Comparison of ENCODE assay signal across 8 mouse cellular contexts in genomic region chr12:31654197-31654964, GRCm38 (mm10). TPM values are rescaled to one million over a fixed set of nuclear protein-coding genes. Genes with fewer than 3 reads are reported as not detected.
DNase-seq lines count a peak whose midpoint lies in the region; ATAC-seq and TF ChIP-seq lines count a peak whose summit lies in the region.

TSS of gene Dus4l (minus strand) at chr12:31654826.
TSS of gene Cog5 (plus strand) at chr12:31654869.

- DNase-seq in ES-E14 (ENCODE audit: low read depth, low spot score), result peak; percentile 92
- peak; percentile 94 for DNase-seq in cerebellum, adult 11-12 months
- DNase-seq in heart, postnatal 36 days, result peak; percentile 100
- DNase-seq in layer of hippocampus, adult 8-10 months (ENCODE audit: low spot score in 2 of 2), result peak; percentile 91 to 97
- DNase-seq in ovary, adult 18-20 months (ENCODE audit: low spot score), result peak; percentile 87
- DNase-seq in thymus, postnatal 0 days (ENCODE audit: low spot score), result peak; percentile 92

- peak within 1 kb of the TSS; percentile 93 to 95 for H3K4me3 ChIP-seq in ES-E14 (ENCODE audit: insufficient read depth in 1 of 2, low read depth in 1 of 2, low read length in 2 of 2, poor library complexity in 1 of 2, severe bottlenecking in 1 of 2)
- H3K4me3 ChIP-seq in forebrain, embryonic 15.5 days, result peak within 1 kb of the TSS; percentile 82
- peak within 1 kb of the TSS; percentile 58 for H3K4me3 ChIP-seq in lung, embryonic 15.5 days

- peak within 1 kb of the TSS; percentile 51 for H3K27ac ChIP-seq in ES-E14 (ENCODE audit: insufficient read depth, low read depth, low read length, poor library complexity, severe bottlenecking)
- H3K27ac ChIP-seq in forebrain, embryonic 15.5 days (replicated peaks), result peak within 1 kb of the TSS; percentile 84
- H3K27ac ChIP-seq in lung, embryonic 15.5 days, result peak within 1 kb of the TSS; percentile 80

- peak; percentile 97 for ATAC-seq in forebrain, embryonic 15.5 days (replicated peaks)
- ATAC-seq in lung, embryonic 15.5 days (ENCODE audit: borderline replicate concordance, extremely low read depth, low FRiP score, low TSS enrichment), result peak; percentile 96

- under 1% methylated on average over 47 of the region's 47 CpGs for WGBS in forebrain, embryonic 15.5 days
- under 1% methylated on average over 47 of the region's 47 CpGs for whole genome bisulfite sequencing in lung, embryonic 15.5 days

- H3K9me3 ChIP-seq in ES-E14 (ENCODE audit: control insufficient read depth, insufficient read depth, low read depth, low read length), result no peaks in the 10 kb centered on the region
- H3K9me3 ChIP-seq in forebrain, embryonic 15.5 days, result no peaks in the 10 kb centered on the region
- no peaks in the 10 kb centered on the region for H3K9me3 ChIP-seq in lung, embryonic 15.5 days

- in situ Hi-C loops in ES-E14 (cut with MboI; ENCODE audit: low sequenced_read_pairs in 2 of 2, unreplicated experiment in 2 of 2), result no loop called here

- H3K9ac ChIP-seq in ES-E14 (ENCODE audit: insufficient read depth, low read depth, low read length, poor library complexity, severe bottlenecking), result peak within 1 kb of the TSS; percentile 90
- H3K9ac ChIP-seq in forebrain, embryonic 15.5 days (replicated peaks), result peak within 1 kb of the TSS; percentile 69
- H3K9ac ChIP-seq in lung, embryonic 15.5 days, result peak within 1 kb of the TSS; percentile 73

- H3K36me3 ChIP-seq in ES-E14 (ENCODE audit: control insufficient read depth, insufficient read depth, low read length, poor library complexity, severe bottlenecking), result no peaks in the 10 kb centered on the region
- H3K36me3 ChIP-seq in forebrain, embryonic 15.5 days, result no peaks in the 10 kb centered on the region
- no peaks in the 10 kb centered on the region for H3K36me3 ChIP-seq in lung, embryonic 15.5 days

- intact Hi-C loops in heart, postnatal 36 days (cut with DNase I), result loop anchor here (1.0 to 10.0 kb wide), 4 partner anchors 20 to 300 kb away; partner anchors contain the start of genes Bcap29, Cbll1 and Dld

- H3K4me1 ChIP-seq in ES-E14 (ENCODE audit: control insufficient read depth in 2 of 2, insufficient read depth in 2 of 2, low read length in 2 of 2, poor library complexity in 1 of 2), result no peaks in the 10 kb centered on the region
- peaks cover 12% of the 10 kb centered on the region for H3K4me1 ChIP-seq in forebrain, embryonic 15.5 days
- H3K4me1 ChIP-seq in lung, embryonic 15.5 days, result peaks cover 11% of the 10 kb centered on the region

- H3K27me3 ChIP-seq in forebrain, embryonic 15.5 days, result no peaks in the 10 kb centered on the region
- H3K27me3 ChIP-seq in lung, embryonic 15.5 days, result no peaks in the 10 kb centered on the region

- peak within 1 kb of the TSS; percentile 70 for H3K4me2 ChIP-seq in forebrain, embryonic 15.5 days (replicated peaks)
- peak within 1 kb of the TSS; percentile 62 for H3K4me2 ChIP-seq in lung, embryonic 15.5 days

TF ChIP-seq in ES-E14, 5 proteins besides CTCF, POLR2A, EP300 and RAD21:
- no peak for TF ChIP-seq MAFK (IDR thresholded peaks at IDR 0.05; ENCODE audit: insufficient read depth, low read depth, low read length)
- peak; percentile 72; the same call in 1 of the 2 replicates for TF ChIP-seq HCFC1 (IDR thresholded peaks at IDR 0.05; ENCODE audit: borderline replicate concordance, insufficient read depth, low read length)

RNA-seq across cellular contexts. Expression of gene Dus4l, which starts in this region (rescaled TPM):
- total RNA-seq in ES-E14 (2012; rRNA removed), result 8.7 and 9.1 TPM in 2 replicates
- 7.3 and 10.8 TPM in 2 replicates for polyA plus RNA-seq in forebrain, embryonic 15.5 days (2015; fragmentation: Nextera tagmentation; extraction: Ambion mirVana)
- total RNA-seq in heart, postnatal 36 days (2021), result 1 to 10 TPM; 7.2 to 7.6 TPM
- total RNA-seq in layer of hippocampus, adult 8-10 months (2022), result 10 to 100 TPM; 10.4 to 14.0 (median 11.0) TPM
- 8.8 and 9.3 TPM in 2 replicates for polyA plus RNA-seq in lung, embryonic 15.5 days (2015; fragmentation: Nextera tagmentation; extraction: Ambion mirVana)
- polyA plus RNA-seq in thymus, postnatal 0 days (2015; fragmentation: Nextera tagmentation; extraction: Ambion mirVana), result 9.7 and 11.4 TPM in 2 replicates

RNA-seq across cellular contexts. Expression of gene Cog5, which starts in this region (rescaled TPM):
- 33.3 and 37.5 TPM in 2 replicates for total RNA-seq in ES-E14 (2012; rRNA removed)
- polyA plus RNA-seq in forebrain, embryonic 15.5 days (2015; fragmentation: Nextera tagmentation; extraction: Ambion mirVana), result 24.1 and 27.2 TPM in 2 replicates
- 10 to 100 TPM; 54.1 to 57.1 TPM for total RNA-seq in heart, postnatal 36 days (2021)
- total RNA-seq in layer of hippocampus, adult 8-10 months (2022), result 10 to 100 TPM; 57.4 to 68.6 (median 67.5) TPM
- 25.9 and 26.1 TPM in 2 replicates for polyA plus RNA-seq in lung, embryonic 15.5 days (2015; fragmentation: Nextera tagmentation; extraction: Ambion mirVana)
- 30.3 and 34.0 TPM in 2 replicates for polyA plus RNA-seq in thymus, postnatal 0 days (2015; fragmentation: Nextera tagmentation; extraction: Ambion mirVana)

Comparison
In these comparisons a context has a peak if more than half of its experiments do, and no peak if none do; other contexts are left out.
1. Peak in every context shown above with its lines: DNase-seq, ATAC-seq, H3K4me3 ChIP-seq and H3K27ac ChIP-seq.